Mouse (Mus musculus) intestine, postnatal 0 days (tissue): ENCODE measurements around the gene Rnf141. TPM values are rescaled to one million over a fixed set of nuclear protein-coding genes. Genes with fewer than 3 reads are reported as not detected.

Source experiments
- ATAC-seq: fragments of 200-750 bp; cut with Nextera tagmentation; 2 replicates; pipeline ENCODE4 v1.8.0; 2017; ENCODE audit warnings: mild to moderate bottlenecking, moderate TSS enrichment, moderate library complexity
- H3K27ac ChIP-seq: fragments of 300-500 bp; sonication (generic); 2 replicates; pipeline ENCODE4 v1.5.1; 2014; ENCODE audit warnings: mild to moderate bottlenecking, low read depth, low read length, moderate library complexity
- H3K27me3 ChIP-seq: fragments of 300-500 bp; sonication (generic); replicated peaks from 2 replicates; pipeline ENCODE4 v1.6.1; 2014; ENCODE audit warnings: low read length, mixed read lengths; ENCODE audit not compliant: control insufficient read depth, insufficient read depth
- H3K36me3 ChIP-seq: fragments of 300-500 bp; sonication (generic); 2 replicates; pipeline ENCODE4 v1.6.1; 2014; ENCODE audit warnings: mild to moderate bottlenecking, moderate library complexity; ENCODE audit not compliant: control insufficient read depth, insufficient read depth
- H3K4me1 ChIP-seq: fragments of 300-500 bp; sonication (generic); replicated peaks from 2 replicates; pipeline ENCODE4 v1.6.1; 2014; ENCODE audit warnings: antibody characterized with exemption, low read length, mixed read lengths; ENCODE audit not compliant: control insufficient read depth, insufficient read depth
- H3K4me2 ChIP-seq: fragments of 300-500 bp; sonication (generic); replicated peaks from 2 replicates; pipeline ENCODE4 v1.6.1; 2014; ENCODE audit warnings: low read depth, mild to moderate bottlenecking, moderate library complexity
- H3K4me3 ChIP-seq: fragments of 300-500 bp; sonication (generic); 2 replicates; pipeline ENCODE4 v1.5.1; 2014; ENCODE audit warnings: low read depth, low read length
- H3K9ac ChIP-seq: fragments of 300-500 bp; sonication (generic); 2 replicates; pipeline ENCODE4 v1.6.1; 2014; ENCODE audit warnings: mild to moderate bottlenecking, low read depth, low read length
- H3K9me3 ChIP-seq: fragments of 300-500 bp; sonication (generic); 2 replicates; pipeline ENCODE4 v1.6.1; 2016; ENCODE audit warnings: mixed run types; ENCODE audit not compliant: control insufficient read depth
- CTCF ChIP-seq: sonication (generic); IDR thresholded peaks from 2 replicates; pipeline ENCODE4 v1.5.1; 2016; ENCODE audit warnings: low read depth, mild to moderate bottlenecking, control low read depth, antibody characterized with exemption, moderate library complexity
- WGBS: fragments of 180-500 bp; shearing (Covaris S2); extraction: QIAGEN DNeasy Blood & Tissue Kit; methylation state at CpG from one replicate; pipeline ENCODE4 v1.1.7; 2014; 5-methylcytosine and 5-hydroxymethylcytosine counted together
- polyA plus RNA-seq: library from polyadenylated mRNA; unstranded; fragments of >200 nt; fragmentation: Nextera tagmentation; extraction: Ambion mirVana; gene quantifications from 2 replicates; pipeline ENCODE4 v1.2.1, GENCODE M21; 2015

Gene Rnf141
- polyA plus RNA-seq, 1 experiment from 2014 or later: 31.0 TPM

DNA sequence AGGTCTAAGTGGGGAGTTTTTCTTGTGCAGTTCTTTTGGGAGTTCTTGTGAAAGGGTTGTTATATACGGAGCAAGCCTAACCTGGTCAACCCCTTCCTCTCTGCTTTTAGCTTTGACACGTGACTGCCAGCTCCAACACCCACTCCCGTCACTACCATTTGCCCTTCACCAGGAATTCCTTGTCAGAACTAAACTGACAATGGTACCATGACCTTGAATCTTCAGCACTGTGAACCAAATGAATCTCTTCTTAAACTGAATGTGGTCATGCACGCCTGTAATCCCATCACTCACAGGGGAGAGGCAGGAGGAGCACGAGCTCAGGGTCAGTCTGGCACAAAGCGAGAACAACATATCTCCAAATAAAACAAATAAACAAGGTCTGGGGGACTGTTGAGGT is 22.9 kb upstream of the Rnf141 start:
- no peaks in the 10 kb centered on the region for H3K27me3 ChIP-seq
- H3K4me1 ChIP-seq: peaks cover 9% of the 10 kb centered on the region; the same call in 1 of the 2 replicates
- H3K9me3 ChIP-seq: no peaks in the 10 kb centered on the region
- H3K27ac ChIP-seq: no peak overlapping the region
- no peak for ATAC-seq
- no peak overlapping the region for H3K9ac ChIP-seq
- no peak for TF ChIP-seq CTCF
- no peak overlapping the region for H3K4me2 ChIP-seq
- WGBS: 92% methylated on average over 6 of the region's 6 CpGs
- no peaks in the 10 kb centered on the region; the same call in 1 of the 2 replicates for H3K36me3 ChIP-seq
- no peak overlapping the region for H3K4me3 ChIP-seq

DNA sequence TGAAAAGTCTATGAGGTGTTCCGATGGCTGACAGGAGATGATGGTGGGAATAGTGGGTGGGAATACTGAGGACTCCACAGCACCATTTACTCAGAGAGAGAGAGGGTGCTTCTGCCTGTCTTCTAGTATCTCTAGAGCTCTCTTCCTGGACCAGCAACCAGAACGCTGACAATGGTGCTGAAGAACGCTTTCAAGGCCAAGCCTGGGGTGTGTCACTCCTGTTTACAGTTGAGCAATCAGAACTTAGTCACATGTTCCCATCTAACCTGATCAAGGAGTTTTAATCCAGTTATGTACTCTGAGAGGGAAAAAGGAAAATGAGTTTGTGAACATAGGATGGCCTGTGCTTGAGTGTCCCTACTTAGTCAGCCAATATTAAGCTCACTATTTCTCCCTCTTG is 21.8 kb upstream of the Rnf141 start:
- Histone ChIP-seq H3K9ac (no peak overlapping the region), H3K9me3 (no peaks in the 10 kb centered on the region), H3K27me3 (no peaks in the 10 kb centered on the region), H3K4me1 (peaks cover 9% of the 10 kb centered on the region; the same call in 1 of the 2 replicates), H3K27ac (peak overlapping the region; percentile 42), H3K36me3 (no peaks in the 10 kb centered on the region), H3K4me3 (no peak overlapping the region), H3K4me2 (no peak overlapping the region; the same call in 1 of the 2 replicates)
- ATAC-seq: peak; percentile 82
- WGBS: 34% methylated on average over 3 of the region's 3 CpGs
- TF ChIP-seq CTCF: no peak

DNA sequence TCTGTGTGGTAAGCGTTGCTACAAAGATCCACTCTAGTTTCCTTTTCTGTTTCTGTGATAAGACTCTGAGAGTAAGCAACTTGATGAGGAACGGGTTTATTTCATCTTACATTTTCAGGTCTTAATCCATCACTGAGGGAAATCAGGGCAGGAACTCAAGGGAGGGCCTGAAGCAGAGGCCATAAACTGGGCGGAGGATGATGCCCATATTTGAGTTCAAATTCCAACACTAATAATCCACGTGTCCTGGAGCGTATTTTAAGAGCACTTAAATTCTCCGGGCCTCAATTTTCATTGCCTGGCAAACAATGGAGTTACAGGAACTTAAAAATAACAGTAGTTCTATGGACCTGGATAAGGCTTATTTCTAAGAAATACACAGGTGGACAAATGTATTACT is 21.3 kb upstream of the Rnf141 start:
- 29% methylated on average over 6 of the region's 6 CpGs for WGBS
- peak; percentile 82 for ATAC-seq
- Histone ChIP-seq H3K4me1 (peaks cover 9% of the 10 kb centered on the region), H3K27me3 (no peaks in the 10 kb centered on the region), H3K9me3 (no peaks in the 10 kb centered on the region), H3K27ac (peak overlapping the region; percentile 42), H3K4me3 (no peak overlapping the region), H3K9ac (no peak overlapping the region), H3K36me3 (no peaks in the 10 kb centered on the region), H3K4me2 (peak overlapping the region; percentile 4; the same call in 1 of the 2 replicates)
- no peak for TF ChIP-seq CTCF

DNA sequence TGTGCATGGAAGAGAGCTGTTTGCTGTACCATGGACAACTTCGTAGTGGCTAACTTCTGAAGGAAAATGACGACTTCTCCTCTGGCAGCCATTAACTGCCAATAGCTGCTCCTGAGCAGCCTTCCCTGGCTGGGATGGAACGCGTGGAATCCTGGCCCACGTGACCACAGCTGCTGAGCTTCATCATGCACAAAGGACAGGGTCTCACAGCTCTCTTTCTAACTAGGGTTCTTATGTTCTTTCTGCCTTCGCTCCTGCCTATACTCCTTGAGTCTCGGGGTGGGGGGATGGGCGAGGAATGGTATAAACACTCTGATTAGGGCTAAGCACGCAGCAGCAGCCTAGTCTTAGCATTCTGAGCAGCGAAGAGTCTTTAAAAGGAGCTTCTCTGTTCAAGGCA is 20.8 kb upstream of the Rnf141 start:
- Histone ChIP-seq H3K27ac (peak overlapping the region; percentile 58; the same call in 1 of the 2 replicates), H3K27me3 (no peaks in the 10 kb centered on the region), H3K4me3 (no peak overlapping the region), H3K4me2 (peak overlapping the region; percentile 4; the same call in 1 of the 2 replicates), H3K36me3 (no peaks in the 10 kb centered on the region), H3K9me3 (no peaks in the 10 kb centered on the region), H3K4me1 (peaks cover 12% of the 10 kb centered on the region), H3K9ac (no peak overlapping the region)
- no peak for TF ChIP-seq CTCF
- 24% methylated on average over 10 of the region's 10 CpGs for WGBS
- peak; percentile 44; the same call in 1 of the 2 replicates for ATAC-seq

DNA sequence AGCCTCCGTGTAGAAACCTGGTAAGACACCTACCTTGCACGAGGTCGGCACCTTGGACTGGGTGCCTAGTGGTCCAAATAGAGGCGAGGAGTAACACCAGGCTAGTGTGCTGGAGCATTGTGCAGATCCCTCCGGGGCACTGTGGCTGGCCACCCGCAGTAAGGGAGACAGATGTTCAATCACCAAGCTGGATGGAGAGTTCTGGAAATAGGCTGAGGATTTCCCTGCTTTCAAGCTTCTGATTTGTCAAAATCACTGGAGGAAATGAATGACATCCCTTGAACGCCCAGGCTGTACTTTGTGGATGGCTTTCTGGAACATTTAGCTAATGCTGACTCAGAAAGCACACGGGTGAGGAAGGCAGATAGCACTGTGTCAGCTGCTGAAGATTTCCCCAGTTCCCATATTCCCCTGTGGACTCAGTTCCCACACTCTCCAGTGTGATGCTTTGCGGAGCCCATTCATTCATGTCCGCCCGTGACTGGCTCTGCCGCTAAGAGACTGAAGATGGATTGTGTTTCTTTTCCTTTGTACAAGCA is 18.6 kb upstream of the Rnf141 start, which contains the start of gene Lyve1:
Gene Lyve1 (minus strand): TSS at position 489 of the 539 bp plus-strand sequence.
- Histone ChIP-seq H3K36me3 (no peaks in the 10 kb centered on the region), H3K9me3 (no peaks in the 10 kb centered on the region), H3K27ac (no peak within 1 kb of the TSS; the same call in 1 of the 2 replicates), H3K4me1 (peaks cover 22% of the 10 kb centered on the region), H3K4me2 (no peak within 1 kb of the TSS), H3K4me3 (no peak within 1 kb of the TSS), H3K9ac (no peak within 1 kb of the TSS), H3K27me3 (no peaks in the 10 kb centered on the region)
- WGBS: 66% methylated on average over 12 of the region's 12 CpGs
- ATAC-seq: no peak
- TF ChIP-seq CTCF: no peak

DNA sequence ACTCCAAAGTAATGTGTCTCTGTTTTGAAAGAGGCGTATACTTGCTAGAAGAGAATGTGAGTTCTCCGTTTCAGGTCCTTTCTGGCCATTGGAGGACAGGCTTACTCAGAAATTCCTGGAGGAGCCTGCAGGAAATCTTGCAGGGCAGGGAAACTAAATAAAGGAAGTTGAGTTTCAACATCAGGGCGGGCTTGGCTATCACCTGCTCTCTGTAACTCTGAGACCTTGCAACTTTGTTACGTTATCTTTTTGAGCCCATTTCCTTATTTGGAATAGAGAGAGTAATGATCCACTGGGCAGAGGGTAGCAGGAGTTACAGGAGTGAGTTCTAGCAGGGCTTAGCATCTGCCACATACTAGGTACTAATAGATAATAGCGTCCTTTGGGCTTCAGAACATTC is 15.9 kb upstream of the Rnf141 start:
- H3K27ac ChIP-seq: peak overlapping the region; percentile 50; the same call in 1 of the 2 replicates
- peak; percentile 70 for ATAC-seq
- peaks cover 17% of the 10 kb centered on the region for H3K4me1 ChIP-seq
- 16% methylated on average over 5 of the region's 5 CpGs for WGBS
- H3K4me3 ChIP-seq: no peak overlapping the region
- no peaks in the 10 kb centered on the region for H3K27me3 ChIP-seq
- no peaks in the 10 kb centered on the region for H3K9me3 ChIP-seq
- H3K9ac ChIP-seq: no peak overlapping the region
- H3K4me2 ChIP-seq: peak overlapping the region; percentile 51
- H3K36me3 ChIP-seq: no peaks in the 10 kb centered on the region
- 0 out of 2 replicates have a peak, but pooled peaks have one; percentile 7 for TF ChIP-seq CTCF

DNA sequence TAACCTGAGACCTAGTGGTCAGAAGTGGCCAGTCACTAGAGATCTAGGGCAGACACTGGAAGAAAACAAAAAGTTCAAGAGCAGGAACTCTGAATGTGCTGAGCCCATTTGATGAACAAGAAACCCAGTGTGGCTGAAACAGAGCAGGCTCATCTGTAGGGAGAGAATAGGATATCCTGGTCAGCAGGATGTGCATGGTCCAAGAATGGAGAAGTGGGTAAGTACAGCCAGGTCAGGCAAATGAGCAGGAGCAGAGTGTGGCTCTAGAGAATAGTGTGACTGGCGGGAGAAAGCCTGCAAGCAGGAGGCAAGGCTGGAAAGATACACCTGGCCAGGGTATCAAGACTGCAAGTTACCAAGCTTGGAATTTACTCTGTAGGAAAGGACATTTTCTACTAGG is 11.3 kb upstream of the Rnf141 start:
- H3K4me3 ChIP-seq: no peak overlapping the region
- H3K4me1 ChIP-seq: peaks cover 13% of the 10 kb centered on the region
- no peak for ATAC-seq
- no peak overlapping the region for H3K9ac ChIP-seq
- no peak overlapping the region for H3K4me2 ChIP-seq
- no peaks in the 10 kb centered on the region for H3K27me3 ChIP-seq
- H3K9me3 ChIP-seq: no peaks in the 10 kb centered on the region
- 73% methylated on average over 1 of the region's 1 CpGs for WGBS
- H3K36me3 ChIP-seq: no peaks in the 10 kb centered on the region
- H3K27ac ChIP-seq: no peak overlapping the region
- TF ChIP-seq CTCF: no peak
